Mouse (Mus musculus) CH12F3 (cell line): Measurements from ENCODE around the gene Ropn1l.

Experiments
- in situ Hi-C: fragments of 300-500 bp; cut with MboI; formaldehyde crosslinking; loops from 2 replicates; pipeline ENCODE4 v1.14.3; 2020; ENCODE audit warnings: low sequenced_read_pairs

Ropn1l gene

GRCm38 (mm10) chr15:31449772-31450171 is 3.8 kb downstream of the Ropn1l start:
- in situ Hi-C loops: loop anchor here (10.0 to 25.0 kb wide), 2 partner anchors 125 to 512 kb away; no protein-coding TSS in a partner anchor

DNA sequence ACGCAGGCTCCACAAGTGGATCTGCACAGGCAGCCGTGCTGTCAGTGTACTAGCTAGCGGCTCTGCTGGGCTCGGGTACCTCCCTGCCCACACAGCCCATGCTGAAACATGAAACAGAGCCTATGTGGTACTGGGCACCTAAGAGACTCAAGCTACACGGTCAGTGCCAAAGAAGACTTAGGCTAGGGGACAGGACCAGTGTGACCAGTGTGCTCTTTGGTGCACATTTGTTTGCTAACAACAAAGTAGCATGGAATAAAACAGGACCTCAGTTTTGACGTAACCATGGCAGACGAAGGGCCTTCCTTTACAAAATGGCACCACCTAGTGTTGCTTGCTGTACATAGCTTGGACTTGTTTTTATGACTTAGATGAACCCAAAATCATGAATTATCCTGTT is 6.4 kb downstream of the Ropn1l start:
- in situ Hi-C loops: loop anchor here (10.0 to 25.0 kb wide), 2 partner anchors 122 to 510 kb away; no protein-coding TSS in a partner anchor

DNA sequence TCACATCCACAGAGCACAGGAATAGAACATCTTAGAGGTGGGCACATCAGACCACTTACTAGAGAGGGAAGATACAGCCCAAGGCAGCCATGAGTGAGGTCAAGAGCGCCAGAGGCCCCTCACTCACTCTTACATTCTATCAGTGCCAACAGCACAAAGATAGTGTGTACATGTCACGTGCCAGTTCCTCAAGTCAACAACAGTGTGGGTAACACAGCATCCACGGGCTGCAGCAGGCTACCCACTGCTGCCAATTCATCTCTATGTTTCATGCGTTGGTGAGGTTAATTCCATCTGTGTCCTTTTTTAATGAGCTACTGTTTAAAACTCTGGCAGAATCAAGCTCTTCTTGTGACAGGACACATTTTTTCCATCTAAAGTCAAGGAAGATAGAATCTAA is 10.8 kb downstream of the Ropn1l start:
- in situ Hi-C loops: loop anchor here (10.0 to 25.0 kb wide), 2 partner anchors 118 to 505 kb away; no protein-coding TSS in a partner anchor

DNA sequence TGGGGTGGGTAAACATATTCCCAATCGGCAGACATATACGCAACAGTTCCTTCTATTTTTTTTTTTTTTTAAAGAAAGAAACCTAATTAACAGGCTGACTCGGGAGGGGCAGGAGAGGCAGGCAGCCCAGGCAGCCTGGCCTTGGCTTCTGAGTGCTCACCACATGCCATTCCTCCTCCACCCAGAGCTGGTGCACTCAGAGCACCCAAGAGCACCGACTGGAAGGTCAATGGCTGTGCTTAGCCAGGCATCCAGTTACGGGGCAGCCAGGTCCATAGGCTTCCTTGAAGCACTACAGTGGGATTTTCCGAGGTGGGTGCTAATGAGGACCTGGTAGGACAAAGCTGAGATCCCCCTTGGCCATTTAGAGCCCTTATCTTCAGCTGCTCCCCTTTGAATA is 11.5 kb downstream of the Ropn1l start:
- in situ Hi-C loops: loop anchor here (10.0 to 25.0 kb wide), 2 partner anchors 117 to 505 kb away; no protein-coding TSS in a partner anchor

DNA sequence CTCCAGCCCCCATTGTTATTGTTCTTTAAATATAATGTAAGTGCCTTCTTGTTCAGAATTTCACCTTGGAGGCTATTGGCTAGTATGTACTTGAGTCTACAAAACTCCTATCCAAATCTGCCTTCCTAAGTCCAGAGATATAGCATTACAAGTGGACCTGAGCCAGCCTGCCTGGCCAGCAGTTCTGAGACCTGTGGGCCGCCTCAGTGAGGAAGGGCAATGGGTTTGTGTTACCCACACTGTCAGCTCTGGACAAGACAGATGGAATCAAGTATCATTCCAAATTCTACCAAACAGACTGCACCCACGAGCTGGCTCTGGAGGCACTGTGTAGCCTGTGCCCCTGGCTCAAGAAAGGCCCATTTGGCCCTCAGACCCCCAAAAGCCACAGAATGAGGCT is 16.7 kb downstream of the Ropn1l start:
- in situ Hi-C loops: loop anchor here (25.0 kb wide), 1 partner anchor 500 kb away; no protein-coding TSS in a partner anchor

- in situ Hi-C loops: loop anchor here (25.0 kb wide), 1 partner anchor 499 kb away; no protein-coding TSS in a partner anchor
Measured at GRCm38 (mm10) chr15:31436083-31436482, 17.5 kb downstream of the Ropn1l start.

DNA sequence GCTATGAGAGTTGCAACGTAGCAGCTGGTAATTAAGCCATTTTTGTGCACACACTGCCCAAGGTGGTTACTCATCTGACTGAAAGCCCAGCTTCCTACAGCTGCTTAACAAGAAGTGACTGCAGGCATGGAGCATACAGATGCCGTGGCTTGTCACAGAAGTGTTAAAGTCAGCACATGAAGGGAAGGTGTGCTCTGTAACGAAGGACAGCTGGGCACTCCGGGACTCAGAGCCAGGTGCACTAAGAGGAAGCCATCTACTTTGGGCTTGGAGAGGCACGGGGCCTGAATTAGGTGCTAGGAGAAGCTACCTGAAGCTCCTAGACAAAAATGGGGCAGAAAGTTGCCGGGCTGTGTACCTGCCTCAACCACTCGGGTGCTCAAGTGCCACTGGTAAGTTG is 19.8 kb downstream of the Ropn1l start:
- in situ Hi-C loops: loop anchor here (25.0 kb wide), 1 partner anchor 496 kb away; no protein-coding TSS in a partner anchor

DNA sequence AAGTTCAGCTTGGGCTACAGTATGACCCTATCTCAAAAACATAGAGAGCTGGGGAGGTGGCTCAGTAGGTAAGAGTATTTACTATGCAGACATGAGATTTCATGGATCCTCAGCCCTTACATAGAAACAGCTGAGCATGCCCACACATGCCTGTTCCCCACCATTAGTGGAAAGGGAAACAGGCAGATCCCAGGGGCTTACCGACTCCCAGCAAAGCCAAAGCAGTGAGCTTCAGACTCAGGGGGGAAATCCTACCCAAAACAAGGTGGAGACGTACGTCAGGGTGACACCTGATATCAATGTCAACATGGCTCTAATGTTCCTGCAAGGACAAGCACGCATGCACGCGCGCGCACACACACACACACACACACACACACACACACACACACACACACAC is 21.7 kb downstream of the Ropn1l start:
- in situ Hi-C loops: loop anchor here (25.0 kb wide), 1 partner anchor 495 kb away; no protein-coding TSS in a partner anchor

DNA sequence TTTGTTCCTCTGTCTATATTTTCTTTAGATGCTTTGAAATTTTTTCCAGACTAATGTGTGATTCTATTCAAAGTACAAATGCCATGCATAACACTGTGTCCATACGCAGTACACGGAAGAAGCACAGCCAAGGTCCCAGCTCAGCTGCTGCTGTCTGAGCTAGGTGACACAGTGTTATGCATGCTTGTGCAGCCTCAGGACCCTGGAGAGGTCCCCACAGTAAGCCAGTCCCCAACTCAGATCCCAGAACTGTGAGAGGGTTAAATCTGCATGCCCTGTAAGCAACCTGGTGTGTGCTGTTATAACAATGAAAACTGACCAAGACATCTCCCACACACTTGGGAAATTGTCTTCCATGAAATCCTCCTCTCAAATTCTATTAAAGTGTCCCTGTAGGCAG is 23.5 kb downstream of the Ropn1l start:
- in situ Hi-C loops: loop anchor here (25.0 kb wide), 1 partner anchor 493 kb away; no protein-coding TSS in a partner anchor

GRCm38 (mm10) chr15:31429429-31429828 is 24.1 kb downstream of the Ropn1l start:
- in situ Hi-C loops: loop anchor here (25.0 kb wide), 1 partner anchor 492 kb away; no protein-coding TSS in a partner anchor

- in situ Hi-C loops: loop anchor here (25.0 kb wide), 1 partner anchor 491 kb away; no protein-coding TSS in a partner anchor
Measured at GRCm38 (mm10) chr15:31428571-31428970, 25.0 kb downstream of the Ropn1l start.

DNA sequence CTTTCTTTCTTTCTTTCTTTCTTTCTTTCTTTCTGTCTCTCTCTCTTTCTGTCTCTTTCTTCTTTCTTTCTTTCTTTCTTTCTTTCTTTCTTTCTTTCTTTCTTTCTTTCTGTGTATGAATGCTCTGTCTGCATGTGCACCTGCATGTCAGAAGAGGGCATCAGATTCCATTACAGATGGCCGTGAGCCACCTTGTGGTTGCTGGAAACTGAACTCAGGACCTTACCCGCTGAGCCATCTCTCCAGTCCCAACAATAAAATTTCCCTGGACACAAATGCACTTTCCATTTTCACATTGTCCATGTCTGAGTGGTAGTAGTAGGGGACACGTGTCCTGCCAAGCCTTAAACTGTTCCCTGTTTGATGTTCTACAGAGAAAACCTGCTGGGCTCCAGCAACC is 26.1 kb downstream of the Ropn1l start:
- in situ Hi-C loops: loop anchor here (25.0 kb wide), 1 partner anchor 490 kb away; no protein-coding TSS in a partner anchor

GRCm38 (mm10) chr15:31426066-31426706 is 27.4 kb downstream of the Ropn1l start:
- in situ Hi-C loops: loop anchor here (25.0 kb wide), 1 partner anchor 489 kb away; no protein-coding TSS in a partner anchor

GRCm38 (mm10) chr15:31422649-31423369 is 30.7 kb downstream of the Ropn1l start:
- in situ Hi-C loops: no loop called here

- in situ Hi-C loops: no loop called here
Measured at GRCm38 (mm10) chr15:31419037-31419436, 34.5 kb downstream of the Ropn1l start.

- in situ Hi-C loops: no loop called here
Measured at GRCm38 (mm10) chr15:31418686-31419024, 34.9 kb downstream of the Ropn1l start.

- in situ Hi-C loops: no loop called here
Measured at GRCm38 (mm10) chr15:31417796-31418685, 35.5 kb downstream of the Ropn1l start.

DNA sequence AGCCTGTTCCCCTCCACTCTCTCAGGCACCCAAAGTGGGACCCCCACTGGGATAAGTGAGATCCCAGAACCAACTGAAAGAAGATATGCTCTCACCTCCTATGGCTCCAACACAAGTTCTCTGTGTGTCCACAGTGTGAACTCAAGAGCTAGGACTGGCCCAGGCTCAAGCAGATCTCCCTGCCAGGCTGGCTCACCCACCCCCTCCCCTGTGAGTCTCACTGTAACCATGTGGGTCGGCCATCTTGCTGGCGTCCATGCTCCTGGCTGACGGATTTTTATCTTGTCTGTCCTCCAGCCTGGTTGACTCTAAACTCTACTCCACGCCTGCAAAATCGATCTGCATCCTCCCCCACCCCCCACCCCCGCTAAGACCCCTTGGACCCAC is 36.1 kb downstream of the Ropn1l start:
- in situ Hi-C loops: no loop called here

DNA sequence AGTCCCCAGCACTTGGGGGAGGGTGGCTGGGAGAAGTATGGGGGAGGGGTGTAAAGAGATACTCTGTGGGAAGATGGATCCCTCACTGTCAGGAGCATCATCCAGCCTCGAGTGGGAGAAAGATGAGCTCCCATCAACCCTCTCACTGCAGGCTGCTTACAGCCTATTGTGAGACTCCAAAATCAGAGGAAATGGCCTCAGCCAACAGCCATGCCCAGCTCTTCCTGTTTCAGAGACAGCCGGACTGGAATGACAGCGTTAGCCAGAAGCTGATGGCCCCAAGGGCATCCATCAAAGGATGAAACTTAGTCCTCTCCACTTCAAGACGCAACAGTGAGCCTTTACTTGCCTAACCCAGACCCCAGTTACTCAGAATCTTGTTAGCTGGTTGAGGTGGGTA is 38.4 kb downstream of the Ropn1l start:
- in situ Hi-C loops: no loop called here

GRCm38 (mm10) chr15:31414179-31414898 is 39.2 kb downstream of the Ropn1l start:
- in situ Hi-C loops: no loop called here
